Mouse (Mus musculus) frontal cortex, postnatal 25 days (tissue): ENCODE data around the gene Dnaja2.

Source experiments
- DNase-seq, 2 experiments: peaks; one replicate each; pipeline ENCODE4 v3.0.0; 2022; ENCODE audit warnings: low spot score in 2 of 2

Dnaja2 gene

GRCm38 (mm10) chr8:85555181-85556145 is at the start of gene Dnaja2:
TSS of gene Dnaja2 (minus strand) at chr8:85555344.
- peak; percentile 76 to 82 for DNase-seq

DNA sequence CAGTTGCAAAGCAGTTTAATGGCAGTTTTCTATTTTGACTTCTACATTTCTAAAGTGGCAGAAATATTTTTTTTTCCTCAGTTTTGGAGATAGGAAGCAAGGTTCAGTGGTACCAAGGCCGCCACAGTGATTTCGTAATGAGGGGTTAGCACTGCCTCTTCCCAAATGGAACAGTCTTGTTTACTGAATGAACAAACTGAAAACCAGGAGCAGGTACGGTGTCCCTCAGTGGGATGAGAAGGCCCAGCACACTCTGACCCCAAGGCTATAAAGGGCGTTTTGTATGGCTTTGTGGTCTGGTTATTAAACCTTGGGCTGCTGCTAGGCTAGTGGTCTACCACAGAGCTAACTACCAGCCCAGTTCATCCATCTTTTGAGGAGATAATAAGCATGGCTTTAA is 49.1 kb upstream of the Dnaja2 start:
- DNase-seq: no peak

DNA sequence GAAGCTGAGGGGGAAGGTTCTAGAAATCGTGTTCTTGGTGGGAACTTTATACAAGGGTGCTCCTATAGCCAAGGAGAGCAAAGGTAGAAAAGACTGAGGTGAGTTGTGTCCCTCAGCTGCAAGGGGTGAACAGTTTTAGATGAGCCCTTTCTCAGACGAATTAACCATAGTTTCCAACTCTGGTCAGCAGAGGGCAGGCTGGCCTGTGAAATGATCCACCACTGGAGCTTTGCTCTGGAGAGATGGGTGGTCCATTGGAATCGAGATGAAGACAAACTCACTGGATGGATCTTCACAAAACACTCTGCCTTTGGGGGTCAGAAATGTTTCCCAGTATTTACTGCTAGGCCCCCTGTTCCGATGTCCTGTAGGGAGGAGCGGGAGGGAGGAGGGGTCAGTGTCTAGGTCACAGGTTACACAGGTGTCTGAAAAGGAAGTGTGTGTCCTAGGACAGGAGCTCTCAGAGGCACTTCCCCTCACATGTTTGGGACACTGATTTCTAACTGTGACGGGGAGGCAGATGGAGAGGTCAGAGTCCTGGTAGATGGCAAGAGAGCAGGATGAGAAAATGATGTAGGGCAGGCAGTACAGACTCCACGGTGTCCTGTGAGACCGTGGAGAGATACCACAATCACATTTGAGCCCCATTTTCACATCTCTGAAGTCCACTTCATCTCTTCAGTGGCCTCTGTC is 48.2 kb upstream of the Dnaja2 start:
- peak; percentile 60 to 67 for DNase-seq

DNA sequence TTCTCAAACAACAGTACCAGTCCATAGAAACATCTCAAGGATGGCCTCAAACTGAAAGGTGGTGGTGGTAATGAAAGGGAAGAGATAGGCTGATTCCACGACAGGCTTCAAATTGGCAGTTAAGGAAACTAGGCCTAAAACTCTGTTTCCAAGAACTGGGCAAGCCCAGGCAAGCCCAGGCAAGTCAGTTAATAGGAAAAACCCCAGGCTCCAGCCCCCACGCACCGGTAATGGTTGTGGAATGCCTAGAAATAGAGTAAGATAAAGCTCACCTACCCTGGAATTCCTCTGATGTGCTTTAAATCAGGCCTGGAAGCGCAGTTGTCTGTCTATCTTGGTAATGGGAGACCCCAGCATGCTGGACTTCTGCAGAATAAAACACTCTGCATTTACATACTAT is 47.6 kb upstream of the Dnaja2 start:
- DNase-seq: no peak

- DNase-seq: no peak
These were observed 46.6 kb upstream of the Dnaja2 start for GRCm38 (mm10) chr8:85601741-85602140.

DNA sequence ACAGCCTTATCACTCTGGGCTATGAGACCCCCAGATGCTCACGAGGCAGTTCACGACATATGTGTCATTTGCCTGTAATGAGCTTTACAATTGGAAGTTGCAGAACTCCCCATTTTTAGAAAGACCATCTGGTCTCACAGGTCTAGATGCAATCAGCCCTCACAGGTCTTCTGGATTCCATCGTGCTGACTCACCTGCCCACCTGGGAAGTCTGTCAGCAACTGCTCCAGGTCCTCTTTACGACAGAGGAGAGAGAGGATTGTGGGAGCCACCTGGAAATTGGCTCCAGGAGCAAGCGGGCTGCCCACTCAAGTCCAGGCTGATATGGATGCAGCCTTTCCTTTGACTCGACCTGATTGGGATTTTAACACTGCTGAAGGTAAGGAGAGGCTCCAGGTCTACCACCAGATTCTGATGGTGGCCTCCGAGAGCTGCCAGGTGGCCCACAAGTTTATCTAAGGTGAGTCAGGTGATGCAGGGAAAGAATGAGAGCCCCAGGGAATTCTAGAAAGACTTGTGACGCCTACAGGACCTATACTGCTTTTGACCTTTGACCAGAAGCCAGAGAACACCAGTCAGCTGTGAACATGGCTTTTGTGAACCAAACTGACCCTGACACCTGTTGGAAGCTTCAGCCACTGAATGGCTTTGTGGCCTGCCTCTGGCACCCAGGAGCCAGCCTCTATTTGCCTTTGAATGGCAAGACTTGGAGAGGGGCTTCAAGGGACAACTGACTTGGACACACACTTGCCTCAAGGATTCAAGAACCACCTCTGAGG is 42.5 kb upstream of the Dnaja2 start:
- DNase-seq: no peak

DNA sequence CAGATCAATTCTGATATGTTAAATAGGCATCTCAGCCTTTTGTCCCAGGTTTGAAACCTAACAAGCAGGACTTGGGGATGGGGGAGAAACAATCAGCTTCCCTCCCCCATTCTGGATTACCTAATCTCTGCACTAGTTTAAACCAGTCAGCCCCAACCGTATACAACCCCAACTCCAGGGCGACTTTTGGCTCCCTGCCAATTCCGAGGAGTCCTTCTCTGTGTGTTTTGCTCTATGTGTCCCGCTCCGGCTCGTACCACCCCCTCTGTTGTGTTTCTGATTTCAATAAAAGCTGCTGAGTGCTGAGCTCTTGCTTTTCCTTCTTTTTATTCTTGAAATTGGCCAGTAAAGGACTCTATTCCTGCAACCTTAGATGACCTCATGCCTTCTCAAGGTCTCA is 40.2 kb upstream of the Dnaja2 start:
- DNase-seq: no peak

GRCm38 (mm10) chr8:85594983-85595382 is 39.8 kb upstream of the Dnaja2 start:
- DNase-seq: no peak

DNA sequence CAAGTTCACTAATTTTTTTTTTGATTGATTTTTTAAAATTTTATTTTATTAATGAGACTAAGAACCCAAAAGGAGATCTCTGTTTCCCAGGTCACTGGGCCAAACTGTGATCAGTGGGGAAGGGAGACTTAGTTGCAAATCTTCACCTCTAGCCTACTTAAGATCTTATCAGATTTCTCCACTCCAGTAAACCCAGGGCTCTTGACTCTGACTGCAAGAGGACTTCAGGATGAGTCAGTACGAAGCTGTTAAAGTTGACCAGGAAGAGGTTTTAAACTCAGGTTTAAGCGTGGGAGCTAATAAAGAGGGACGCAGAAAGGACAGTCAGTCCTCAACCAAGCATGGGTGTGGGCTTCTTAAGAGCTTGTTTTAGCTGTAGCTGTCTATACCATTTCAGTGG is 38.2 kb upstream of the Dnaja2 start:
- no peak for DNase-seq

DNA sequence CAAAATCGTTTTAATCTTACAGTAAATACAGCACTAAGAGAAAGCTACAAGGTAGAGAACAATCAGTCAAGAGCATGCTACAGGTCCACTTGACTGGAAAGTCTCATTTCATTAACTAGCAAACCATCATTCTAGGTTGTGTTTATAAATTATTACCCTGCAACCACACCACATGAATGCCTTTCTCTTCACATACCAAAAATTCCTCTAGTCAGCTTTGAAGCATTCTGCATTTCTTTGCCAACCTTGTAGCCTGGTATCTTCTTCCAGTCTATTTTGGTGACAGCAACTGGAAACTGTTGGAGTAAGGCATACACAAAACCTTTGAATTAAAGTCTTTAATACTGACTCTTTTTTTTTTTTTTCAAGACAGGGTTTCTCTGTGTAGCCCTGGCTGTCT is 36.4 kb upstream of the Dnaja2 start:
- DNase-seq: no peak

GRCm38 (mm10) chr8:85590258-85590657 is 35.1 kb upstream of the Dnaja2 start:
- no peak for DNase-seq

DNA sequence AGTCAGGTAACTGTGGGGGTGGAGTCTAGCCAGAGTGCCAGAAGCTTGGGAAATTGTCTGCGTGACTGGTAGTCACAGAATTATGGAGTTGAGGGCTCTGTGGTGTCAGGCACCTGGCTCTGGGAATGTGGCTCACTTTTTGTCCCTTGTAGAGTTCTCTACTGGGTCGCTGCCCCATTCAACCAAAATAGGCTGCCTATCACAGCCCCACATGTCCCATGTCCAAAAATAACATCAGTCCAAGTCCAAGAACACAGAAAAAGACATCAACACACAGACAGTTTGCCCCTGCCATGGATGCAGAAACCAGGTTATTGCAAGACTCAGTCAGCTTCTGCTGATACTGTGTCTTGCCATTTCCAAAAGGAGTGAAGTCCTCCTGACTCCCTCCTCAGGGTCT is 33.5 kb upstream of the Dnaja2 start:
- no peak for DNase-seq

- DNase-seq: no peak
These were observed 22.5 kb upstream of the Dnaja2 start for GRCm38 (mm10) chr8:85577666-85578065.

DNA sequence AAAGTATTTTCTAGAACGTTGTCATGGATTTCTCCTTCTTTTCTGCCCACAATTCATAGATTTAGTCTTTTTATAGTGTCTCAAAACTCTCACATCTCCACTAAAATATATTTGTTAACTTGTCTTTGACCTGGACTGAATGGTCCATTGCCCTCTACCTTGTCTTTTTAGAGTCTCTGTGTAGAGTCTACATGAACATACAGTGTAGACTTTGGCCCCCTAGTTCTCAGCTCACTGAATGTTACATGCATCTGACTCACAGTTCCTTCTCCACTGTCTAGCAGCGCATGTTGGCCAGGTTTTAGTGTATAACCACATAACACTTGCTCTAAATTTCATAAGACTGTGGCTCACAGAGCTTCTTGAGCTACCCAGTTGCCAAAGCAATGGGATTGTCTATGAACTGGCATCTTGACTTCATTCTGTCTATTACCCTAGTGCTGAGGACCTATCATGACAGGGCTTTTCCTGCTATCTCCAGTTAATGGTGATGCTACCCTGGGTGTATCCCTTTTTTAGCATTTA is 18.9 kb upstream of the Dnaja2 start:
- no peak for DNase-seq

- no peak for DNase-seq
These were observed 15.3 kb upstream of the Dnaja2 start for GRCm38 (mm10) chr8:85570466-85570865.

- no peak for DNase-seq
These were observed 12.7 kb upstream of the Dnaja2 start for GRCm38 (mm10) chr8:85567801-85568200.

DNA sequence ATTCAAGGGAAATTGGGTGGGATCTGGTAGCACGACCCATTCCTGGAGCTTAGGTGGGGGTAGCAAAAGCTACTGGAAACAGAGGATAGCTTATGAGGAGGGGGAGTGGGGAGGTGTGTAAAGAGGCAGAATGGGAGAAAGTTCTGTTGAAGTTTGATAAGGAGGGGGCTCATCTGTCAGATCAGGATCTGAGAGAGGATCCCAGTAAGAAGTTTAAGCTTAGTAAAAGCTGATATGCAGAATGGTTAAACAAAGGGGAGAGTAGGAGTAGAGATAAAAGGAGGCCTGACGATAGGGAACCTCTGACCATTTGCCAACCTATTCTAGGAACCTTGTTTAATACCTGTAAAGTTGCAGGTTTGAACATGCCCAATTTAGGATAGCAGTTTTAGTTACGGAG is 10.0 kb upstream of the Dnaja2 start:
- no peak for DNase-seq

DNA sequence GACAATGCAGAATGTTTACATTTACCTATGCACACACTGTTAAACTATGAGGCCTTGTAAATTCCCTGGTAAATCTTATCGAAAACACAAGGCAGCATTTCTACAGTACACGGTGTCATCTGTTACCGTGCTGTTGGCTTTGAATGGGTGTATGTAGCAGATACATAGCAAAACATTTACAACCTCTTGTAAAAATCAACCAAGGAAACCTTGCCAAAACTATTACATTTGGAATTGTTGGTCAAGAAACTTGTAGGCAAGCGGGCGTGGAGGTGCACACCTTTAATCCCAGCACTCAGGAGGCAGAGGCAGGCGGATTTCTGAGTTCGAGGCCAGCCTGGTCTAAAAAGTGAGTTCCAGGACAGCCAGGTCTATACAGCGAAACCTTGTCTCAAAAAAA is 8.2 kb upstream of the Dnaja2 start:
- DNase-seq: no peak

- no peak for DNase-seq
These were observed 4.8 kb upstream of the Dnaja2 start for GRCm38 (mm10) chr8:85559966-85560365.

GRCm38 (mm10) chr8:85559201-85559600 is 4.1 kb upstream of the Dnaja2 start:
- no peak for DNase-seq

DNA sequence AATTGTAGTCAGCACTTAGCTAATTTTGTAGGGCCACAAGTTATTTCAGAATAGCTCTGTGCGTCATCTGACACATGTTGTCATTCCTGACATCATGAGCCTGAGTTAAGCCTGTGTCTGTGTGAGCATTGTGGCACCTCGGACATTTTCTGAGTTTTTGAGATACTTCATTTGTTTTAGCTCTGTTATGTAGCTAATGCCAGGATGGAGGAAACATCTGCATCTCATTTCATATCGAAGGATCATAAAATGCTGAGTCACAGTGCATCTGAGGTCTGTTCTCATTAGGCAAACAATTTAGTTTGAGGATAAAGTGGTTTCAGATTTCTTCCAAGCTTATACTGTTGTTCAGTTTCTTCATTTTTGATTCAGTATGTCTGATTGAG is 2.5 kb upstream of the Dnaja2 start:
- no peak for DNase-seq

DNA sequence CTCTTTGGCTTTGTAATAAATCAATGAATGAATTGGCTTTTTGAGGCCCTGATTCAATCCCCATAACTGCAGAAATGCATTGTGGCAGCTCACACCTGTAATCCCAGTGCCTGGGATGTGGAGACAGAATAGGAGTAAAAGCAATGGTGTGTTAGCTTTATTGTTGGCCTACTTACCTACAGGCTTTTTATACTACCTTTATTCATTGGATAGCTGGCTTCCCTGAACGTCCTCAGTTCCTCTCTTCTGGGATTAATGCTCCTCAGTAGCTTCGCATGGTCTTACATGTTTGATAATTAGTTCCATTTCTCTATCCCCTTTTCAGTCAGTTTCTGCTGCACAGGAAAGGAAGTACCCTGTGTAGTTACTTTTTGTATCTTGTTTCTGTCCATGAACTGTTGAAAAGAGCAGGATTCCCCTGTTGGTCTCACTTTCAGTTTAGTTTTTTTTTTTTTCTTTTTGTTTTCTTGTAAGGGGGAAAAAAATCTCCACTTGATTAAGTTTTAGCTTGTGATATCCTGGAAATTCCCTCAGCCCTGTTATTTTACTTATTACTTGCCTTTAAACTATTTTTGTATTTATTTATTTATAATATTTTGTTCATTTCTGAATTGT is 1.9 kb upstream of the Dnaja2 start:
- DNase-seq: no peak
